Mouse (Mus musculus) midbrain, embryonic 14.5 days (tissue): ENCODE results near the gene Prom1. TPM values are rescaled to one million over a fixed set of nuclear protein-coding genes. Genes with fewer than 3 reads are reported as not detected.
A peak's percentile ranks its signal among the peaks of the same experiment; 100 is the strongest.

Experiments
- ATAC-seq: fragments of 200-750 bp; cut with Nextera tagmentation; 2 replicates; pipeline ENCODE4 v1.8.0; 2017; ENCODE audit warnings: moderate number of reproducible peaks, moderate library complexity; ENCODE audit not compliant: low FRiP score, low TSS enrichment
- DNase-seq: peaks from one replicate; pipeline ENCODE4 v3.0.0-alpha.2; 2015
- H3K27ac ChIP-seq: fragments of 300-500 bp; sonication (generic); replicated peaks from 2 replicates; pipeline ENCODE4 v1.5.1; 2014; ENCODE audit warnings: mild to moderate bottlenecking, low read depth, low read length, moderate library complexity
- H3K27me3 ChIP-seq: fragments of 300-500 bp; sonication (generic); 2 replicates; pipeline ENCODE4 v1.6.1; 2014; ENCODE audit warnings: low read length, control low read depth, mixed read lengths; ENCODE audit not compliant: control insufficient read depth, insufficient read depth
- H3K36me3 ChIP-seq: fragments of 300-500 bp; sonication (generic); 2 replicates; pipeline ENCODE4 v1.6.1; 2014; ENCODE audit warnings: low read length, control low read depth; ENCODE audit not compliant: control insufficient read depth, insufficient read depth
- H3K4me1 ChIP-seq: fragments of 300-500 bp; sonication (generic); 2 replicates; pipeline ENCODE4 v1.6.1; 2014; ENCODE audit warnings: mild to moderate bottlenecking, antibody characterized with exemption, low read length, control low read depth; ENCODE audit not compliant: control insufficient read depth, insufficient read depth
- H3K4me2 ChIP-seq: fragments of 300-500 bp; sonication (generic); 2 replicates; pipeline ENCODE4 v1.6.1; 2014; ENCODE audit warnings: mild to moderate bottlenecking, low read length, moderate library complexity
- H3K4me3 ChIP-seq: fragments of 300-500 bp; sonication (generic); replicated peaks from 2 replicates; pipeline ENCODE4 v1.5.1; 2014; ENCODE audit warnings: low read depth, low read length
- H3K9ac ChIP-seq: fragments of 300-500 bp; sonication (generic); replicated peaks from 2 replicates; pipeline ENCODE4 v1.6.1; 2014; ENCODE audit warnings: mild to moderate bottlenecking, low read length, moderate library complexity
- H3K9me3 ChIP-seq: fragments of 300-500 bp; sonication (generic); 2 replicates; pipeline ENCODE4 v1.6.1; 2016; ENCODE audit warnings: low read length, control low read depth, mixed read lengths; ENCODE audit not compliant: control insufficient read depth
- WGBS: fragments of 180-500 bp; shearing (Covaris S2); extraction: QIAGEN DNeasy Blood & Tissue Kit; methylation state at CpG from one replicate; pipeline ENCODE4 v1.1.7; 2014; 5-methylcytosine and 5-hydroxymethylcytosine counted together
- polyA plus RNA-seq: library from polyadenylated mRNA; unstranded; fragments of >200 nt; fragmentation: Nextera tagmentation; extraction: Ambion mirVana; gene quantifications from 2 replicates; pipeline ENCODE4 v1.2.1, GENCODE M21; 2014

Prom1 gene
- polyA plus RNA-seq, 1 experiment from 2014 or later: 41.8 TPM

GRCm38 (mm10) chr5:44096106-44096505 lies 5.7 kb downstream of the Prom1 start:
- no peaks in the 10 kb centered on the region for H3K9me3 ChIP-seq
- H3K27me3 ChIP-seq: no peaks in the 10 kb centered on the region
- H3K4me2 ChIP-seq: no peak overlapping the region
- H3K36me3 ChIP-seq: peaks cover 20% of the 10 kb centered on the region
- WGBS: 89% methylated on average over 10 of the region's 10 CpGs
- DNase-seq (no peak), ATAC-seq (no peak)
- H3K9ac ChIP-seq: no peak overlapping the region
- no peak overlapping the region for H3K4me3 ChIP-seq
- peaks cover 5% of the 10 kb centered on the region; the same call in 1 of the 2 replicates for H3K4me1 ChIP-seq
- H3K27ac ChIP-seq: no peak overlapping the region

GRCm38 (mm10) chr5:44095697-44096096 lies 6.1 kb downstream of the Prom1 start:
- ATAC-seq (no peak), DNase-seq (no peak)
- no peak overlapping the region for H3K4me2 ChIP-seq
- H3K9me3 ChIP-seq: no peaks in the 10 kb centered on the region
- H3K27ac ChIP-seq: no peak overlapping the region
- H3K4me1 ChIP-seq: peaks cover 5% of the 10 kb centered on the region; the same call in 1 of the 2 replicates
- H3K4me3 ChIP-seq: no peak overlapping the region
- no peaks in the 10 kb centered on the region for H3K27me3 ChIP-seq
- no peak overlapping the region for H3K9ac ChIP-seq
- 90% methylated on average over 7 of the region's 7 CpGs for WGBS
- H3K36me3 ChIP-seq: peaks cover 20% of the 10 kb centered on the region

- ATAC-seq: no peak
- Histone ChIP-seq H3K4me1 (no peaks in the 10 kb centered on the region), H3K9ac (no peak overlapping the region), H3K27ac (no peak overlapping the region), H3K4me2 (no peak overlapping the region), H3K9me3 (no peaks in the 10 kb centered on the region), H3K27me3 (no peaks in the 10 kb centered on the region), H3K4me3 (no peak overlapping the region), H3K36me3 (0 out of 2 replicates have a peak, but pooled peaks cover 1% of the 10 kb centered on the region)
- no peak for DNase-seq
- WGBS: 63% methylated on average over 5 of the region's 5 CpGs
Measured at GRCm38 (mm10) chr5:44087034-44087433, 14.8 kb downstream of the Prom1 start.

- no peaks in the 10 kb centered on the region for H3K27me3 ChIP-seq
- H3K9ac ChIP-seq: no peak overlapping the region
- no peaks in the 10 kb centered on the region for H3K4me1 ChIP-seq
- no peak for DNase-seq
- H3K27ac ChIP-seq: no peak overlapping the region
- no peak for ATAC-seq
- H3K36me3 ChIP-seq: no peaks in the 10 kb centered on the region
- no peak overlapping the region for H3K4me3 ChIP-seq
- 95% methylated on average over 7 of the region's 7 CpGs for WGBS
- no peak overlapping the region for H3K4me2 ChIP-seq
- H3K9me3 ChIP-seq: no peaks in the 10 kb centered on the region
Measured at GRCm38 (mm10) chr5:44085871-44086270, 16.0 kb downstream of the Prom1 start.

DNA sequence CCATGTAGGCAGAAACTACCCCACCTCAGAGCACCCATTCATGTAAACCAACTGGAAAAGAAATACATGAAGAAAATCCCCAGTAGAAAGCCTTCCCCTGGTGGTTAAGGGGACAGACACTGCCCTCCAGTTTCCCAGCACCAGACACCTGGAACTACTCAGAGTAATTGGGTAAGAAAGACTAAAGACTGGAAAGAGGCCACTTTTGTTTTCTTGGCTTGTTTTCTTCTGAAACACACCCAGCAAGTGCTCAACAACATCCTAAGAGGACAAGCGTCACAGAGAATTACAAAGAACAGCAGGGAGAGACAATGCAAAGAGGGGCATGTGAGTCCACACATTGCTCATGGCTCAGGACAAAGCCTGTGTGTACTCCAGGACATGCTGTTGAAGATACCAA lies 20.7 kb downstream of the Prom1 start:
- Histone ChIP-seq H3K4me2 (no peak overlapping the region), H3K36me3 (no peaks in the 10 kb centered on the region), H3K9ac (no peak overlapping the region), H3K9me3 (no peaks in the 10 kb centered on the region), H3K27me3 (no peaks in the 10 kb centered on the region), H3K27ac (no peak overlapping the region), H3K4me3 (no peak overlapping the region), H3K4me1 (no peaks in the 10 kb centered on the region)
- 78% methylated on average over 1 of the region's 1 CpGs for WGBS
- no peak for DNase-seq
- no peak for ATAC-seq

DNA sequence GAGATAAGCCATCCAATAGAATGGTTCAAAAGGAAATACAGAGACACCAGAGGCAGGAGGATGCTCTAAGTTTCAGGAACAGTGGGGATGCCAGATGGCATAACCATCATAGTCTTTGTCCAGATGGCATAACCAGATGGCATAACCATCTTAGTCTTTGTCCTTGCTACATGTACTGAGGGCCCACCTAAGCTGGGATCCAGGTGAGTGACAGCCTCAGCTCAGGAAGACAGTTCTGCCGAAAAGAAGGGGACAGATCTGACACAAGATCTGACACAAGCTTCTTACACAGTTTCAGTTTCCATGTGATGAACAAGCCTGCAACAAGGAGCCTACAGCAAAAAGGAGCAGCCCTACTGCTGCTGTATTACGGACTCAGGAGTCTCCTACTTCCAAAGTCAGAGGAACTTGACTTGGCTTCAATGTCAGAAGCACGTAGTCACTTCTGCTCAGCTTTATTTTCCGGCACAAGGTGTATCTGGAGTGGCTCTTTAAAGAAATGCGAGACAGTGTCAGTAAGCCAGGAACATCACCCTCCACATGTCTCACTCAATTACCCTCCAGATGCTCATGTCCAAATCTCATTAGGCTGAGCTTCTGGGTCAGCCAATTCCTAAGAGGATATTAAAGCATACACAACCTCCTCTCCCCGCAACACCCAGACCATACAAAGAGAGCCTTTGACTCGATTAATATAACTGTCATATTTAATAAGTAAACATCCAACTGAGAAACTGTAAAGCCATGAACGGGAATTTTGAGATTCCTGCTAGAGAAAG lies 21.4 kb downstream of the Prom1 start:
- Histone ChIP-seq H3K27ac (no peak overlapping the region), H3K9me3 (no peaks in the 10 kb centered on the region), H3K36me3 (no peaks in the 10 kb centered on the region), H3K27me3 (no peaks in the 10 kb centered on the region), H3K9ac (no peak overlapping the region), H3K4me3 (no peak overlapping the region), H3K4me2 (no peak overlapping the region), H3K4me1 (no peaks in the 10 kb centered on the region)
- WGBS: 83% methylated on average over 8 of the region's 8 CpGs
- ATAC-seq (no peak), DNase-seq (no peak)

DNA sequence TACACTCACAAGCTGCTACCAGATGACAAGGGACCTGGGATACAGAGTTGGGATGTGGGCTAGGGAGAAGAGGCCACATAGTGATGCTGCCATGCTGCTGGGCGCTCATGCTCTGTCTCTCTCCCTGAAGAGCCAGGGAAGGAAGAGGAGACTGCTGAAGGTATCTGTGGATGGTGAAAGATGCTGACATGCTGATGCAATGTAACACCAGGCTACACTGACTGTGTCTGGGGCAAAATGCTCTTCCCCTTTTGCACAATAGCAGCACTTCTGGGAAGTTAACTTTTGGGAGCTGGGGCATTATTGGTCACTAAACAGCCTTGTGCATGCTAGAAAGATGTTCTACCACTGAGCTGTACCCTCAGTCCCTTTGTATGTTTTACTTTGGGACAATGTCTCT lies 26.4 kb downstream of the Prom1 start:
- no peaks in the 10 kb centered on the region for H3K4me1 ChIP-seq
- H3K4me2 ChIP-seq: no peak overlapping the region
- DNase-seq: no peak
- H3K9ac ChIP-seq: no peak overlapping the region
- H3K36me3 ChIP-seq: no peaks in the 10 kb centered on the region
- H3K27ac ChIP-seq: no peak overlapping the region
- H3K4me3 ChIP-seq: no peak overlapping the region
- no peak for ATAC-seq
- H3K27me3 ChIP-seq: no peaks in the 10 kb centered on the region
- 100% methylated on average over 1 of the region's 1 CpGs for WGBS
- no peaks in the 10 kb centered on the region for H3K9me3 ChIP-seq

- DNase-seq (no peak), ATAC-seq (no peak)
- H3K27me3 ChIP-seq: no peaks in the 10 kb centered on the region
- no peak overlapping the region for H3K27ac ChIP-seq
- H3K4me2 ChIP-seq: no peak overlapping the region
- no peak overlapping the region for H3K4me3 ChIP-seq
- no peaks in the 10 kb centered on the region for H3K4me1 ChIP-seq
- H3K9me3 ChIP-seq: no peaks in the 10 kb centered on the region
- H3K36me3 ChIP-seq: no peaks in the 10 kb centered on the region
- no peak overlapping the region for H3K9ac ChIP-seq
- 90% methylated on average over 3 of the region's 3 CpGs for WGBS
Measured at GRCm38 (mm10) chr5:44073634-44074033, 28.2 kb downstream of the Prom1 start.

DNA sequence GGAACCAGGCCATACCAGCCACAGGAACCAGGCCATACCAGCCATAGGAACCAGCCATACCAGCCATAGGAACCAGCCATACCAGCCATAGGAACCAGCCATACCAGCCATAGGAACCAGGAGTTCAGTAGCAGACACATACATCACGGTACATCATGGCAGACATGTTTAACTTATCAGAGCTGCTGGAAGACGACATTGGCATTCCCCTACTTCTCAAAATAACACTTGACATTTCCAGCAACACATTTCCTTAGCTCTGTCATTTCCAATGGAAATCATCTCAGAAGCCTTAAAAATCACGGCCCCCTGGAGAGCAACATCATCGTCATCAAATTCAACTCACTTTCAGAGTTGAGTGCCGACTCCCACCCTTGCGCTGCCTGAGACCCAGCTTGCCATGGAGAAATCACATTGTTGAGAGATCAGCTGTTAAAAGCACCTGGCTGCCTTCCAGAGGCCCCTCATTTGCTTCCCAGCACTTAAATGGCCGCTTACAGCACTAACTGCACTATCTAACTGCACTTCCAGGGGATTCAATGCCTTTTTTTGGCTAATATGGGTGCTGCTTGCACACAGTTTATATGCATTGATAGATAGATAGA lies 31.2 kb downstream of the Prom1 start:
- Histone ChIP-seq H3K4me1 (no peaks in the 10 kb centered on the region), H3K27ac (no peak overlapping the region), H3K9me3 (no peaks in the 10 kb centered on the region), H3K9ac (no peak overlapping the region), H3K4me3 (no peak overlapping the region), H3K4me2 (no peak overlapping the region), H3K36me3 (no peaks in the 10 kb centered on the region), H3K27me3 (no peaks in the 10 kb centered on the region)
- peak; percentile 20 for DNase-seq
- WGBS: 87% methylated on average over 7 of the region's 7 CpGs
- no peak for ATAC-seq
